Mouse (Mus musculus) thymus, adult 2 months (tissue): Measurements from ENCODE around the gene Cul7.

Experiments
- CTCF ChIP-seq: fragments of 200-500 bp; IDR thresholded peaks from 2 replicates; pipeline ENCODE4 v1.5.1; 2012; ENCODE audit warnings: mild to moderate bottlenecking, control low read depth, low read length, moderate library complexity, borderline replicate concordance; ENCODE audit not compliant: control insufficient read depth, poor library complexity, insufficient read depth; ENCODE audit errors: extremely low read depth
- POLR2A ChIP-seq: fragments of 200-500 bp; IDR thresholded peaks from 2 replicates; pipeline ENCODE4 v1.6.1; 2012; ENCODE audit warnings: mild to moderate bottlenecking, low read length, control low read depth, moderate library complexity; ENCODE audit not compliant: control insufficient read depth, poor library complexity, insufficient read depth; ENCODE audit errors: extremely low read depth

GRCm38 (mm10) chr17:46649811-46650210 lies 326 bp upstream of the Cul7 start:
- TF ChIP-seq POLR2A (no peak), CTCF (no peak)
